Mouse (Mus musculus) hindbrain, embryonic 11.5 days (tissue): ENCODE results near the gene Rnf31. TPM values are rescaled to one million over a fixed set of nuclear protein-coding genes. Genes with fewer than 3 reads are reported as not detected.

Source experiments
- ATAC-seq: fragments of 200-750 bp; cut with Nextera tagmentation; 2 replicates; pipeline ENCODE4 v1.8.0; 2017; ENCODE audit warnings: mild to moderate bottlenecking, moderate TSS enrichment, moderate library complexity; ENCODE audit not compliant: low FRiP score
- DNase-seq: peaks from one replicate; pipeline ENCODE4 v3.0.0-alpha.2; 2015; ENCODE audit warnings: low spot score
- H3K27ac ChIP-seq: fragments of 300-500 bp; sonication (generic); 2 replicates; pipeline ENCODE4 v1.5.1; 2014; ENCODE audit warnings: mild to moderate bottlenecking, low read depth, low read length
- H3K27me3 ChIP-seq: fragments of 300-500 bp; sonication (generic); 2 replicates; pipeline ENCODE4 v1.6.1; 2014; ENCODE audit warnings: mild to moderate bottlenecking, low read length, moderate library complexity, mixed read lengths; ENCODE audit not compliant: control insufficient read depth, insufficient read depth
- H3K36me3 ChIP-seq: fragments of 300-500 bp; sonication (generic); 2 replicates; pipeline ENCODE4 v1.6.1; 2014; ENCODE audit warnings: mild to moderate bottlenecking, low read length, moderate library complexity, mixed read lengths; ENCODE audit not compliant: control insufficient read depth, insufficient read depth
- H3K4me1 ChIP-seq: fragments of 300-500 bp; sonication (generic); replicated peaks from 2 replicates; pipeline ENCODE4 v1.6.1; 2014; ENCODE audit warnings: low read length, mixed read lengths; ENCODE audit not compliant: control insufficient read depth, insufficient read depth
- H3K4me2 ChIP-seq: fragments of 300-500 bp; sonication (generic); replicated peaks from 2 replicates; pipeline ENCODE4 v1.6.1; 2014; ENCODE audit warnings: mild to moderate bottlenecking, low read depth, low read length
- H3K4me3 ChIP-seq: fragments of 300-500 bp; sonication (generic); 2 replicates; pipeline ENCODE4 v1.5.1; 2014; ENCODE audit warnings: low read depth, low read length
- H3K9ac ChIP-seq: fragments of 300-500 bp; sonication (generic); 2 replicates; pipeline ENCODE4 v1.6.1; 2014; ENCODE audit warnings: low read depth, low read length
- H3K9me3 ChIP-seq: fragments of 300-500 bp; sonication (generic); 2 replicates; pipeline ENCODE4 v1.6.1; 2016; ENCODE audit warnings: low read length; ENCODE audit not compliant: control insufficient read depth
- WGBS: fragments of 180-500 bp; shearing (Covaris S2); extraction: QIAGEN DNeasy Blood & Tissue Kit; methylation state at CpG from one replicate; pipeline ENCODE4 v1.1.7; 2014; 5-methylcytosine and 5-hydroxymethylcytosine counted together
- polyA plus RNA-seq: library from polyadenylated mRNA; unstranded; fragments of >200 nt; fragmentation: Nextera tagmentation; extraction: Ambion mirVana; gene quantifications from 2 replicates; pipeline ENCODE4 v1.2.1, GENCODE M21; 2014

Gene Rnf31
- polyA plus RNA-seq, 1 experiment from 2014 or later: 12.1 TPM

GRCm38 (mm10) chr14:55580731-55581130, 10.8 kb upstream of the Rnf31 start:
- no peak for DNase-seq
- no peak overlapping the region for H3K4me2 ChIP-seq
- no peak overlapping the region for H3K4me3 ChIP-seq
- peaks cover 3% of the 10 kb centered on the region for H3K4me1 ChIP-seq
- H3K27ac ChIP-seq: no peak overlapping the region
- 94% methylated on average over 16 of the region's 16 CpGs for WGBS
- no peak overlapping the region for H3K9ac ChIP-seq
- ATAC-seq: no peak
- peaks cover 2% of the 10 kb centered on the region; the same call in 1 of the 2 replicates for H3K36me3 ChIP-seq
- no peaks in the 10 kb centered on the region for H3K27me3 ChIP-seq
- H3K9me3 ChIP-seq: no peaks in the 10 kb centered on the region

- Histone ChIP-seq H3K4me1 (peaks cover 3% of the 10 kb centered on the region), H3K27ac (no peak overlapping the region), H3K9ac (no peak overlapping the region), H3K4me3 (no peak overlapping the region), H3K27me3 (no peaks in the 10 kb centered on the region), H3K9me3 (no peaks in the 10 kb centered on the region), H3K36me3 (peaks cover 2% of the 10 kb centered on the region; the same call in 1 of the 2 replicates), H3K4me2 (no peak overlapping the region)
- DNase-seq: no peak
- 79% methylated on average over 9 of the region's 9 CpGs for WGBS
- ATAC-seq: no peak
Measured at GRCm38 (mm10) chr14:55581981-55582681, 9.4 kb upstream of the Rnf31 start.

- H3K9me3 ChIP-seq: no peaks in the 10 kb centered on the region
- H3K9ac ChIP-seq: peak overlapping the region; percentile 70
Measured at GRCm38 (mm10) chr14:55584303-55584701, 7.2 kb upstream of the Rnf31 start.

GRCm38 (mm10) chr14:55584702-55585565, 6.6 kb upstream of the Rnf31 start, which contains the start of gene Emc9:
Gene Emc9 (minus strand): TSS chr14:55585302.
- H3K4me3 ChIP-seq: peak within 1 kb of the TSS; percentile 43
- H3K4me2 ChIP-seq: peak within 1 kb of the TSS; percentile 84
- H3K27me3 ChIP-seq: no peaks in the 10 kb centered on the region
- ATAC-seq (peak; percentile 78), DNase-seq (peak; percentile 51)
- WGBS: 2% methylated on average over 43 of the region's 43 CpGs
- no peaks in the 10 kb centered on the region for H3K9me3 ChIP-seq
- 0 out of 2 replicates have a peak within 1 kb of the TSS, but pooled peaks have one; percentile 10 for H3K27ac ChIP-seq
- peak within 1 kb of the TSS; percentile 70 for H3K9ac ChIP-seq
- H3K36me3 ChIP-seq: peaks cover 2% of the 10 kb centered on the region; the same call in 1 of the 2 replicates
- no peaks in the 10 kb centered on the region; the same call in 1 of the 2 replicates for H3K4me1 ChIP-seq

More at GRCm38 (mm10) chr14:55584303-55584701, 7.2 kb upstream of the Rnf31 start:
- H3K4me2 ChIP-seq: peak overlapping the region; percentile 84
- no peaks in the 10 kb centered on the region; the same call in 1 of the 2 replicates for H3K4me1 ChIP-seq
- H3K36me3 ChIP-seq: peaks cover 2% of the 10 kb centered on the region; the same call in 1 of the 2 replicates
- no peak for DNase-seq
- no peak overlapping the region for H3K27ac ChIP-seq
- ATAC-seq: no peak
- H3K4me3 ChIP-seq: peak overlapping the region; percentile 43
- no peaks in the 10 kb centered on the region for H3K27me3 ChIP-seq
- 40% methylated on average over 5 of the region's 5 CpGs for WGBS

- Histone ChIP-seq H3K9ac (no peak overlapping the region), H3K4me3 (peak overlapping the region; percentile 43; the same call in 1 of the 2 replicates), H3K27me3 (no peaks in the 10 kb centered on the region), H3K27ac (no peak overlapping the region), H3K9me3 (no peaks in the 10 kb centered on the region), H3K4me1 (peaks cover 4% of the 10 kb centered on the region; the same call in 1 of the 2 replicates), H3K36me3 (no peaks in the 10 kb centered on the region), H3K4me2 (no peak overlapping the region)
- ATAC-seq (no peak), DNase-seq (no peak)
- WGBS: 66% methylated on average over 6 of the region's 6 CpGs
Measured at GRCm38 (mm10) chr14:55585566-55585960, 5.9 kb upstream of the Rnf31 start.

GRCm38 (mm10) chr14:55586149-55586548, 5.4 kb upstream of the Rnf31 start:
- ATAC-seq: no peak
- H3K4me2 ChIP-seq: no peak overlapping the region
- no peaks in the 10 kb centered on the region for H3K27me3 ChIP-seq
- no peaks in the 10 kb centered on the region for H3K9me3 ChIP-seq
- no peak overlapping the region for H3K4me3 ChIP-seq
- WGBS: 92% methylated on average over 2 of the region's 2 CpGs
- H3K9ac ChIP-seq: no peak overlapping the region
- H3K4me1 ChIP-seq: peaks cover 4% of the 10 kb centered on the region; the same call in 1 of the 2 replicates
- DNase-seq: no peak
- no peaks in the 10 kb centered on the region for H3K36me3 ChIP-seq
- no peak overlapping the region for H3K27ac ChIP-seq

GRCm38 (mm10) chr14:55589271-55589670, 2.2 kb upstream of the Rnf31 start:
- H3K27me3 ChIP-seq: no peaks in the 10 kb centered on the region
- WGBS: 84% methylated on average over 5 of the region's 5 CpGs
- H3K4me1 ChIP-seq: peaks cover 7% of the 10 kb centered on the region; the same call in 1 of the 2 replicates
- H3K27ac ChIP-seq: no peak overlapping the region
- ATAC-seq: no peak
- H3K9ac ChIP-seq: no peak overlapping the region
- no peak overlapping the region for H3K4me2 ChIP-seq
- H3K36me3 ChIP-seq: no peaks in the 10 kb centered on the region
- DNase-seq: no peak
- H3K4me3 ChIP-seq: no peak overlapping the region
- H3K9me3 ChIP-seq: no peaks in the 10 kb centered on the region

GRCm38 (mm10) chr14:55589771-55590448, 1.6 kb upstream of the Rnf31 start:
- Histone ChIP-seq H3K27me3 (no peaks in the 10 kb centered on the region), H3K9ac (peak overlapping the region; percentile 78; the same call in 1 of the 2 replicates), H3K4me2 (peak overlapping the region; percentile 94), H3K36me3 (no peaks in the 10 kb centered on the region), H3K9me3 (no peaks in the 10 kb centered on the region), H3K4me1 (peaks cover 7% of the 10 kb centered on the region; the same call in 1 of the 2 replicates), H3K4me3 (peak overlapping the region; percentile 82), H3K27ac (no peak overlapping the region)
- no peak for ATAC-seq
- 88% methylated on average over 11 of the region's 11 CpGs for WGBS
- DNase-seq: no peak
